Mouse (Mus musculus) midbrain, postnatal 0 days (tissue): Measurements from ENCODE around the gene Aamp. TPM values are rescaled to one million over a fixed set of nuclear protein-coding genes. Genes with fewer than 3 reads are reported as not detected.
A peak's percentile ranks its signal among the peaks of the same experiment; 100 is the strongest.

Experiments
- ATAC-seq: fragments of 200-750 bp; cut with Nextera tagmentation; 2 replicates; pipeline ENCODE4 v1.8.0; 2017; ENCODE audit warnings: moderate number of reproducible peaks, mild to moderate bottlenecking, moderate TSS enrichment, moderate library complexity; ENCODE audit not compliant: low FRiP score
- DNase-seq: peaks from one replicate; pipeline ENCODE4 v3.0.0-alpha.2; 2015; ENCODE audit warnings: low spot score
- H3K27ac ChIP-seq: fragments of 300-500 bp; sonication (generic); 2 replicates; pipeline ENCODE4 v1.5.1; 2014; ENCODE audit warnings: low read depth, mild to moderate bottlenecking, low read length, mixed read lengths
- H3K27me3 ChIP-seq: fragments of 300-500 bp; sonication (generic); 2 replicates; pipeline ENCODE4 v1.6.1; 2014; ENCODE audit warnings: low read length, control low read depth, mixed read lengths; ENCODE audit not compliant: insufficient read depth
- H3K36me3 ChIP-seq: fragments of 300-500 bp; sonication (generic); 2 replicates; pipeline ENCODE4 v1.6.1; 2014; ENCODE audit warnings: low read length, control low read depth, mixed read lengths; ENCODE audit not compliant: insufficient read depth
- H3K4me1 ChIP-seq: fragments of 300-500 bp; sonication (generic); 2 replicates; pipeline ENCODE4 v1.6.1; 2014; ENCODE audit warnings: mild to moderate bottlenecking, control low read depth, antibody characterized with exemption, low read length, mixed read lengths; ENCODE audit not compliant: insufficient read depth
- H3K4me2 ChIP-seq: fragments of 300-500 bp; sonication (generic); 2 replicates; pipeline ENCODE4 v1.6.1; 2014; ENCODE audit warnings: low read depth, mild to moderate bottlenecking, low read length, mixed read lengths; ENCODE audit not compliant: poor library complexity, severe bottlenecking
- H3K4me3 ChIP-seq: fragments of 300-500 bp; sonication (generic); 2 replicates; pipeline ENCODE4 v1.5.1; 2014; ENCODE audit warnings: low read depth, mild to moderate bottlenecking, low read length, moderate library complexity
- H3K9ac ChIP-seq: fragments of 300-500 bp; sonication (generic); replicated peaks from 2 replicates; pipeline ENCODE4 v1.6.1; 2014; ENCODE audit warnings: mild to moderate bottlenecking, low read length, moderate library complexity, mixed read lengths; ENCODE audit not compliant: poor library complexity, severe bottlenecking
- H3K9me3 ChIP-seq: fragments of 300-500 bp; sonication (generic); 2 replicates; pipeline ENCODE4 v1.6.1; 2016; ENCODE audit warnings: low read length, control low read depth
- CTCF ChIP-seq: IDR thresholded peaks from 2 replicates; pipeline ENCODE4 v1.5.1; 2016; ENCODE audit warnings: antibody characterized with exemption, mild to moderate bottlenecking
- WGBS: fragments of 180-500 bp; shearing (Covaris S2); extraction: QIAGEN DNeasy Blood & Tissue Kit; methylation state at CpG from one replicate; pipeline ENCODE4 v1.1.7; 2014; 5-methylcytosine and 5-hydroxymethylcytosine counted together
- polyA plus RNA-seq: library from polyadenylated mRNA; unstranded; fragments of >200 nt; fragmentation: Nextera tagmentation; extraction: Ambion mirVana; gene quantifications from 2 replicates; pipeline ENCODE4 v1.2.1, GENCODE M21; 2015
- total RNA-seq: library from RNA; depleted of rRNA; stranded (reverse); fragments of >200 nt; gene quantifications from 2 replicates; pipeline ENCODE4 v1.2.3, GENCODE M21; 2014

The Aamp gene
- total and polyA plus RNA-seq, 2 experiments from 2014 or later = 139 to 203 TPM

- no peak for ATAC-seq
- peaks cover 23% of the 10 kb centered on the region for H3K4me1 ChIP-seq
These were observed 44.2 kb downstream of the Aamp start for GRCm38 (mm10) chr1:74240311-74240710.

GRCm38 (mm10) chr1:74239618-74240017, 44.9 kb downstream of the Aamp start:
- Histone ChIP-seq H3K9me3 (no peaks in the 10 kb centered on the region), H3K9ac (no peak overlapping the region), H3K27ac (no peak overlapping the region), H3K4me3 (no peak overlapping the region), H3K4me1 (peaks cover 23% of the 10 kb centered on the region), H3K36me3 (no peaks in the 10 kb centered on the region), H3K27me3 (no peaks in the 10 kb centered on the region), H3K4me2 (peak overlapping the region; percentile 18; the same call in 1 of the 2 replicates)
- no peak for TF ChIP-seq CTCF
- WGBS = 60% methylated on average over 11 of the region's 11 CpGs
- ATAC-seq = no peak
- no peak for DNase-seq

More at GRCm38 (mm10) chr1:74240311-74240710, 44.2 kb downstream of the Aamp start:
- WGBS = 69% methylated on average over 6 of the region's 6 CpGs
- H3K4me2 ChIP-seq = no peak overlapping the region
- no peaks in the 10 kb centered on the region for H3K9me3 ChIP-seq
- no peak overlapping the region for H3K27ac ChIP-seq
- DNase-seq = no peak
- H3K9ac ChIP-seq = no peak overlapping the region
- TF ChIP-seq CTCF = no peak
- H3K36me3 ChIP-seq = no peaks in the 10 kb centered on the region
- no peaks in the 10 kb centered on the region for H3K27me3 ChIP-seq
- no peak overlapping the region for H3K4me3 ChIP-seq

- Histone ChIP-seq H3K4me2 (peak overlapping the region; percentile 18; the same call in 1 of the 2 replicates), H3K27ac (no peak overlapping the region), H3K9ac (no peak overlapping the region), H3K27me3 (no peaks in the 10 kb centered on the region), H3K4me3 (no peak overlapping the region), H3K9me3 (no peaks in the 10 kb centered on the region), H3K36me3 (no peaks in the 10 kb centered on the region), H3K4me1 (peaks cover 23% of the 10 kb centered on the region)
- DNase-seq (no peak), ATAC-seq (no peak)
- no peak for TF ChIP-seq CTCF
- WGBS = 56% methylated on average over 7 of the region's 7 CpGs
These were observed 45.4 kb downstream of the Aamp start for GRCm38 (mm10) chr1:74239162-74239561.

GRCm38 (mm10) chr1:74238136-74238535, 46.4 kb downstream of the Aamp start:
- DNase-seq = no peak
- Histone ChIP-seq H3K9ac (no peak overlapping the region), H3K27ac (no peak overlapping the region), H3K4me1 (peaks cover 23% of the 10 kb centered on the region), H3K36me3 (no peaks in the 10 kb centered on the region), H3K4me2 (peak overlapping the region; percentile 66), H3K27me3 (no peaks in the 10 kb centered on the region), H3K9me3 (no peaks in the 10 kb centered on the region), H3K4me3 (peak overlapping the region; percentile 97)
- WGBS = 85% methylated on average over 1 of the region's 1 CpGs
- no peak for TF ChIP-seq CTCF
- no peak for ATAC-seq

GRCm38 (mm10) chr1:74237671-74238070, 46.9 kb downstream of the Aamp start:
- ATAC-seq (no peak), DNase-seq (no peak)
- Histone ChIP-seq H3K4me1 (peaks cover 23% of the 10 kb centered on the region), H3K9ac (peak overlapping the region; percentile 85), H3K27ac (no peak overlapping the region), H3K36me3 (no peaks in the 10 kb centered on the region), H3K9me3 (no peaks in the 10 kb centered on the region), H3K27me3 (no peaks in the 10 kb centered on the region), H3K4me3 (peak overlapping the region; percentile 97), H3K4me2 (peak overlapping the region; percentile 66)
- WGBS = 31% methylated on average over 5 of the region's 5 CpGs
- no peak for TF ChIP-seq CTCF

- Histone ChIP-seq H3K36me3 (no peaks in the 10 kb centered on the region), H3K27me3 (no peaks in the 10 kb centered on the region), H3K9me3 (no peaks in the 10 kb centered on the region), H3K27ac (peak overlapping the region; percentile 89), H3K4me3 (peak overlapping the region; percentile 97), H3K4me2 (peak overlapping the region; percentile 66), H3K4me1 (peaks cover 23% of the 10 kb centered on the region), H3K9ac (peak overlapping the region; percentile 85)
- ATAC-seq (no peak; the same call in 1 of the 2 replicates), DNase-seq (peak; percentile 21)
- 0% methylated on average over 39 of the region's 57 CpGs for WGBS
- no peak for TF ChIP-seq CTCF
These were observed 47.8 kb downstream of the Aamp start for GRCm38 (mm10) chr1:74236590-74237317.
